Mouse (Mus musculus): ENCODE data around the gene Gprc5c. TPM values are rescaled to one million over a fixed set of nuclear protein-coding genes. Genes with fewer than 3 reads are reported as not detected.

Gene Gprc5c
- polyA plus RNA-seq, 1 experiment from 2014 or later: 5.4 TPM

DNA sequence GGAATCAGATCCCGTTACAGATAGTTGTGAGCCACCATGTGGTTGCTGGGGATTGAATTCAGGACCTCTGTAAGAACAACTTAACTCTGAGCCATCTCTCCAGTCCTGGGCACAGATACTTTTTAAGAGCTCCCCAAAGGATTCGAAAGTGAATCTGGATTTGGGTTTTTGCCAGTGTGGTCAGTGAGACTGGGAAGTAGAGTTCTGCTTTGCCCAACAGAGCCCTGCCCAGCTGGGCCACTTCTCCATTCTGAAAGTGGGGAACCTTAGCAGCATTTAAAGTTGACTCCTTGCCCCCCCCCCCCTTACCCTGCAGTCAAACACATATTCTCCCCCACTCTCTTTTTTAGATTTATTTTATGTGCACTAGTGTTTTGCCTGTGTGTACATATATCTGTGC, 28.7 kb downstream of the Gprc5c start:
- Histone ChIP-seq H3K9me3 (replicated peaks; ENCODE audit: control insufficient read depth, low read length, poor library complexity, severe bottlenecking) (no peaks in the 10 kb centered on the region), H3K9ac (ENCODE audit: low read depth, low read length) (no peak overlapping the region), H3K36me3 (ENCODE audit: control insufficient read depth, insufficient read depth, low read length) (no peaks in the 10 kb centered on the region), H3K4me1 (ENCODE audit: control insufficient read depth, insufficient read depth, low read length) (no peaks in the 10 kb centered on the region), H3K4me2 (ENCODE audit: low read length) (no peak overlapping the region), H3K27me3 (ENCODE audit: control insufficient read depth, insufficient read depth, low read depth, low read length) (no peaks in the 10 kb centered on the region), H3K4me3 (ENCODE audit: low read depth, low read length) (no peak overlapping the region), H3K27ac (ENCODE audit: low read length) (no peak overlapping the region)
- ATAC-seq: no peak
- WGBS: 83% methylated on average over 2 of the region's 2 CpGs

DNA sequence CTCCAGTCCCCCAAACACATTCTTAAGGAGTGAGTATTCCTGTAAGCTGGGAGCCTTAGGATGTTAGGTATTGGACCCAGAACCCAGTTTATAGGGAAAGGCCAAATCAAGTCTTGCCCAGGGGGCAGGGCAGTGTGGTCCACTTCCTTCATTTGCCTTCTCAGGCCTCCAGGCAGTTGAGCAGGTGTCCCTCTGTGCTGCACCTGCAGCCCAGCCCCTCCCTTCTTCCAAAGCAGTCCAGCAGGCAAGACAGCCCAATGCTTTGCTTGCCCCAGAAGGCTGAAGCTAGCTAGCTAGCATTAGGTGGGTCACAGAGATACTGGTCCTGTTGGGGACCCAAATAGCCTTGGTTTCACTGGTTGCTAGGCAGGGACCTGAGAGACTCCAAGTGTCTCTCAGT, 29.2 kb downstream of the Gprc5c start:
- no peaks in the 10 kb centered on the region for H3K27me3 ChIP-seq (ENCODE audit: control insufficient read depth, insufficient read depth, low read depth, low read length)
- no peaks in the 10 kb centered on the region for H3K4me1 ChIP-seq (ENCODE audit: control insufficient read depth, insufficient read depth, low read length)
- no peak overlapping the region for H3K9ac ChIP-seq (ENCODE audit: low read depth, low read length)
- no peaks in the 10 kb centered on the region for H3K9me3 ChIP-seq (replicated peaks; ENCODE audit: control insufficient read depth, low read length, poor library complexity, severe bottlenecking)
- H3K4me3 ChIP-seq (ENCODE audit: low read depth, low read length): no peak overlapping the region
- H3K27ac ChIP-seq (ENCODE audit: low read length): no peak overlapping the region
- H3K4me2 ChIP-seq (ENCODE audit: low read length): no peak overlapping the region
- no peak for ATAC-seq
- H3K36me3 ChIP-seq (ENCODE audit: control insufficient read depth, insufficient read depth, low read length): no peaks in the 10 kb centered on the region

DNA sequence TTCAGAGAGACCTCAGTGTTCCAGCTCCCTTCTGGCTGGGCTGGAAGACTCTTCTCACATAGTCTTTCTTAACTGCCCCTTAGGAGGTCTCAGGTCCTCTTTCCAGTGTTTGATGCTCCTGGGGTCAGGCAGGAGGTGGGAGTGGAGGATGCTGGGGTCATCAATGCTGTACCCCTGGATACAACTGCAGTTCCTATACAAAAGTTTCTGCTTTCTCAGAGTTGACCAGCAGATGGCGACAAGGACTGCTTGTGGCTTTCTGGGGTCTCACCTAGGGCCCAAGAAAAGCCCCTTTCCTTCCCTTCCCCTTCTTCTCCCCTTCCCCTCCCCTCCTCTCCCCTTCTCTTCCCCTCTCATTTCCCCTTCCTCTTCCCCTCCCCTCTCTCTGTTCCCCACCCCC, 29.6 kb downstream of the Gprc5c start:
- ATAC-seq: no peak
- H3K36me3 ChIP-seq (ENCODE audit: control insufficient read depth, insufficient read depth, low read length): no peaks in the 10 kb centered on the region
- 0% methylated on average over 1 of the region's 1 CpGs for WGBS
- H3K27me3 ChIP-seq (ENCODE audit: control insufficient read depth, insufficient read depth, low read depth, low read length): no peaks in the 10 kb centered on the region
- no peaks in the 10 kb centered on the region for H3K4me1 ChIP-seq (ENCODE audit: control insufficient read depth, insufficient read depth, low read length)
- no peak overlapping the region for H3K27ac ChIP-seq (ENCODE audit: low read length)
- H3K9ac ChIP-seq (ENCODE audit: low read depth, low read length): no peak overlapping the region
- no peaks in the 10 kb centered on the region for H3K9me3 ChIP-seq (replicated peaks; ENCODE audit: control insufficient read depth, low read length, poor library complexity, severe bottlenecking)
- no peak overlapping the region for H3K4me3 ChIP-seq (ENCODE audit: low read depth, low read length)
- H3K4me2 ChIP-seq (ENCODE audit: low read length): no peak overlapping the region

DNA sequence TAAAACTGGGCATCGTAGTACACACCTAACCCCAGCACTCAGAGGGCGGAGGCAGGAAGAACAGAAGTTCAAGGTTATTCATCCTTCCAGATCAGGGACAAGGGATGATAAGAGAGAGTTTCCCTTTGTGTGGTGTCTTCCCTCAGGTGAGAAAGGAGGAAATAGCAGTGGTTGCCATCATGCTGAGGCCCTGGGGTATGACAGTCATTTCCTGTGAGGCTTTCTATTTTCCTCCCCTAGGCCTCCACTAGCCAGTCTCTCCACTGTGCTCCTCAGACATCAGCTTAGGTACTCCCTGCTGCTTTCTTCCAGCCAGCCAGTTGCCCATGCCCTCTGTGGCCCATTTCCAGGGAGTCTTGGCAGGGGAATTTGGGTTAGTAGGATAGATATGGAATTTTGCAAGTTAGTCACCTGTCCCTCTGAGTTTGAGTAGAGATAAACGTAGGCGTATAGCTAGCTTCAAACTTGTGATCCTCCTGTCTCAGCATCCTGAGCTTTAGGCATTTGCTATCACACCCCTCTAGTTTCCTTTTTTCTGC, 32.4 kb downstream of the Gprc5c start:
- H3K36me3 ChIP-seq (ENCODE audit: control insufficient read depth, insufficient read depth, low read length): no peaks in the 10 kb centered on the region
- no peak overlapping the region for H3K9ac ChIP-seq (ENCODE audit: low read depth, low read length)
- H3K27me3 ChIP-seq (ENCODE audit: control insufficient read depth, insufficient read depth, low read depth, low read length): no peaks in the 10 kb centered on the region
- H3K4me1 ChIP-seq (ENCODE audit: control insufficient read depth, insufficient read depth, low read length): no peaks in the 10 kb centered on the region
- WGBS: 96% methylated on average over 4 of the region's 4 CpGs
- no peak overlapping the region for H3K27ac ChIP-seq (ENCODE audit: low read length)
- no peak for ATAC-seq
- H3K9me3 ChIP-seq (replicated peaks; ENCODE audit: control insufficient read depth, low read length, poor library complexity, severe bottlenecking): no peaks in the 10 kb centered on the region
- H3K4me3 ChIP-seq (ENCODE audit: low read depth, low read length): no peak overlapping the region
- no peak overlapping the region for H3K4me2 ChIP-seq (ENCODE audit: low read length)

DNA sequence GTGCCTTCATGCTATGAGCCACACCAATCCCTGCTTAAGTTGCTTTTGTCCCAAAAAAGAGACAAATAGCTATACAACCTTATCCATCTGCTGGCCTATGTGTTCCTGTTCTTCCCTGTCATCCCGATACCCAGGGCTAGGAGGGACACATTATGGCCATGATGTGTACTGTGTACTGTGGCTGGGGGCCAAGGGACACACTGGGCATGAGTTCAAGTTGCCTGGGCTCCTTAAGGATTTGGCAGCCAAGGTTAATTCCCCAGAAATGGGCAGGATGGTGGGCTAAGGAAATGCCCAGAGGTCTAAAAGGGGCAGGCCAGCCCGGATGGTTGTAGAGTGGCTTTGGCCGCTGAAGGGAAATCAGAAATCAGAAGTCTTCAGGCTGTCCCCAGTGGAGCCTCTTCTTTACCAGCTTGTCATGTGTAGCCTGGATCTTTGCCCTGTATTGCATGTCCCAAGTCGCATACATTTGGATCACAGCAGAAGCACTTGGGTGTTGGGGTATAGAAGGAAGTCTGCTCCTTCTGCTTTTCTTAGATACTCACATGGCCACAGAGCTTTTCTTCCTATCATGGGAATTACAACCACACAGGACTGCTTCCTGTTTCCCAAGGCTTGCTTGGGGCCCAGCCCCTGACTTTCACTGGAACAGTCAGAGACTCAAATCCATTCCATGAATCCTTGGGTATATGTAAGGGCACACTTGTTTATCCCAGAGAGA, 33.6 kb downstream of the Gprc5c start:
- Histone ChIP-seq H3K4me3 (ENCODE audit: low read depth, low read length) (no peak overlapping the region), H3K27ac (ENCODE audit: low read length) (no peak overlapping the region), H3K36me3 (ENCODE audit: control insufficient read depth, insufficient read depth, low read length) (no peaks in the 10 kb centered on the region), H3K27me3 (ENCODE audit: control insufficient read depth, insufficient read depth, low read depth, low read length) (no peaks in the 10 kb centered on the region), H3K9me3 (replicated peaks; ENCODE audit: control insufficient read depth, low read length, poor library complexity, severe bottlenecking) (no peaks in the 10 kb centered on the region), H3K9ac (ENCODE audit: low read depth, low read length) (no peak overlapping the region), H3K4me2 (ENCODE audit: low read length) (no peak overlapping the region), H3K4me1 (ENCODE audit: control insufficient read depth, insufficient read depth, low read length) (no peaks in the 10 kb centered on the region)
- WGBS: 83% methylated on average over 4 of the region's 4 CpGs
- no peak for ATAC-seq

DNA sequence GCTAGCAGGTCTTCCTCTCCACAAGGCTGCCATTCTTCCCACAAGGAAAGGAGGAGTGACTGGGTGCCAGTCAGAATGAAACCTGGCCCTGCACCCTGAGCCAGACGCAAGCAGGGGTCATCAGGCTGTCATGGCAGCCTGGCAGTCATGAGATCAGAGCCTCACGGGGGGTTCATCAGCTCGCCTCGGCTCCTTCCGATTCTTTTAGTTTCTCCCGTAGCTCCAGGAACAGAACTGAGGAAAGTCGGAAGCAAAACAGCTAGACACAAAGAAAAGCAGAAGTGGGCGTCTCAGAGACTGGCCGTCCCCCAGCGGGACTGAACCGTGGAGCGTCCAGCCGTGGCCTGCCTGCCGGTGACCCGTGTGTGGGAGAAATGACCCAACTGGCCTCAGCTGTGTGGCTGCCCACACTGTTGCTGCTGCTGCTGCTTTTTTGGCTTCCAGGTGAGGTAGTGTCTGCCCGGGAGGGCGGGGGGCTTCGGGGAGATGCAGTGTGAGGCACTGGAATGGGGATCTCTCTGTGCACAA, 39.1 kb downstream of the Gprc5c start, which contains the start of gene Cd300a:
Gene Cd300a (plus strand): TSS at position 51 of the 528 bp plus-strand sequence.
- Histone ChIP-seq H3K9me3 (replicated peaks; ENCODE audit: control insufficient read depth, low read length, poor library complexity, severe bottlenecking) (no peaks in the 10 kb centered on the region), H3K4me3 (ENCODE audit: low read depth, low read length) (no peak within 1 kb of the TSS), H3K4me2 (ENCODE audit: low read length) (peak within 1 kb of the TSS; percentile 25; the same call in 1 of the 2 replicates), H3K9ac (ENCODE audit: low read depth, low read length) (no peak within 1 kb of the TSS), H3K27ac (ENCODE audit: low read length) (no peak within 1 kb of the TSS), H3K4me1 (ENCODE audit: control insufficient read depth, insufficient read depth, low read length) (no peaks in the 10 kb centered on the region), H3K27me3 (ENCODE audit: control insufficient read depth, insufficient read depth, low read depth, low read length) (no peaks in the 10 kb centered on the region), H3K36me3 (ENCODE audit: control insufficient read depth, insufficient read depth, low read length) (no peaks in the 10 kb centered on the region)
- WGBS: 37% methylated on average over 18 of the region's 18 CpGs
- ATAC-seq: no peak

DNA sequence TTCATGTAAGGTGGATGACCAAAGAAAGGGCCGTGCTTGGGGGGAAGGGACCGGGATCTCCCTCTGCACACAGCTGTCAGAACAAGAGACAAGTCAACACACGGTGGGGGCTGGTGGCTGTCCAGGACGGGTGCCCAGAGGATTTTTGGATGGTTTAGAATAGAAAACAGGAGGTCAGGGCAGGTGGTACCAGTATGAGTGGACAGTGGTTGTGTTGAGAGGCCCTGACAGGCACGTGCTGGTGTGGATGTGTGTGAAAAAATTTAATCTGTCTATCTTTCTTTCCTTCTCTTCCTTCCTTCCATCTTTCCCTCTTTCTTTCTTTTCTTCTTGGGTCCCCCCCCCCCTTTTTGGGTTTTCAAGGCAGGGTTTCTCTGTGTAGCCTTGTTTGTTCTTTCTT, 39.6 kb downstream of the Gprc5c start:
- no peak for ATAC-seq
- Histone ChIP-seq H3K27me3 (ENCODE audit: control insufficient read depth, insufficient read depth, low read depth, low read length) (no peaks in the 10 kb centered on the region), H3K9ac (ENCODE audit: low read depth, low read length) (no peak overlapping the region), H3K4me1 (ENCODE audit: control insufficient read depth, insufficient read depth, low read length) (no peaks in the 10 kb centered on the region), H3K27ac (ENCODE audit: low read length) (no peak overlapping the region), H3K36me3 (ENCODE audit: control insufficient read depth, insufficient read depth, low read length) (no peaks in the 10 kb centered on the region), H3K4me3 (ENCODE audit: low read depth, low read length) (no peak overlapping the region), H3K4me2 (ENCODE audit: low read length) (no peak overlapping the region), H3K9me3 (replicated peaks; ENCODE audit: control insufficient read depth, low read length, poor library complexity, severe bottlenecking) (no peaks in the 10 kb centered on the region)
- 52% methylated on average over 5 of the region's 5 CpGs for WGBS

DNA sequence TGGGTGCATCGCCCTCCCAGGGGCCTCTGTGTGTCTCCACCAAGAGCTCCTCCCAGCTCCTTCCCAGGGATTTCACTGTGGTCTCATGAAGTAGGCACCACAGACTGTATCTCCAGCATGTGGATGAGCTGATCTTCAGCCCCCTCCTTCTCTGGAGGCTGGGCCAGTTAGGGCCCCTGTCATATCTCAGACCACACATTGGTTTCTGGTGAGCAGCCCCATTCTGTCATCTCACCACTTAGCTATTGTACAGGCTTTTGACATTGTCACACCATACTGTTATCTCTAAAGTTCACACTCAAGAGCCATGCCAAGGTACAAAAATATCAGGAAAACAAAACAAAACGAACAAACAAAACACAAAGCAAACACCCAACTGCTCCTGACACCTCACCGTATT, 45.1 kb downstream of the Gprc5c start:
- no peak overlapping the region for H3K9ac ChIP-seq (ENCODE audit: low read depth, low read length)
- H3K27me3 ChIP-seq (ENCODE audit: control insufficient read depth, insufficient read depth, low read depth, low read length): no peaks in the 10 kb centered on the region
- H3K4me3 ChIP-seq (ENCODE audit: low read depth, low read length): no peak overlapping the region
- no peak for ATAC-seq
- H3K27ac ChIP-seq (ENCODE audit: low read length): no peak overlapping the region
- no peaks in the 10 kb centered on the region for H3K36me3 ChIP-seq (ENCODE audit: control insufficient read depth, insufficient read depth, low read length)
- H3K9me3 ChIP-seq (replicated peaks; ENCODE audit: control insufficient read depth, low read length, poor library complexity, severe bottlenecking): no peaks in the 10 kb centered on the region
- no peak overlapping the region for H3K4me2 ChIP-seq (ENCODE audit: low read length)
- 96% methylated on average over 3 of the region's 3 CpGs for WGBS
- H3K4me1 ChIP-seq (ENCODE audit: control insufficient read depth, insufficient read depth, low read length): no peaks in the 10 kb centered on the region

DNA sequence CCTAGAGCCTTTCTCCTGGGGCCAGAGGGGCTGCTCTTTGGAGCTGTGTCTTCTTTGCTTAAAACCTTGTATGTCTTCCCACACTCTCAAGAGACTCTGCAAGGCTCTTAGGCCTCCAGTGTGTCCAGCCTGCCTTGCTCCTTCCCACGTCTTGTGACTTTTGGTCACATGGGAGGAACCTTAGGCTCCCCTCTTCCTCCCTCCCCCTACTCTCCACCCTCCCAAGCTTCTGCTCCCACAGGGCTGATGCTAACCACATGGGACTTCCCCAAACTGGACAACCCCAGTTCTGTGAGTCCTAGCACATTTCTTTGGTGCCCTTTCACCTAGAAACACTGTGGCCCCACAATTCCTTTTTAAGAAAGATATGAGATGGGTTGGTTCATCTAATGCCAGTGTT, 47.1 kb downstream of the Gprc5c start:
- 39% methylated on average over 1 of the region's 1 CpGs for WGBS
- ATAC-seq: no peak
- no peaks in the 10 kb centered on the region for H3K27me3 ChIP-seq (ENCODE audit: control insufficient read depth, insufficient read depth, low read depth, low read length)
- no peaks in the 10 kb centered on the region for H3K4me1 ChIP-seq (ENCODE audit: control insufficient read depth, insufficient read depth, low read length)
- H3K4me3 ChIP-seq (ENCODE audit: low read depth, low read length): no peak overlapping the region
- H3K9me3 ChIP-seq (replicated peaks; ENCODE audit: control insufficient read depth, low read length, poor library complexity, severe bottlenecking): no peaks in the 10 kb centered on the region
- no peaks in the 10 kb centered on the region for H3K36me3 ChIP-seq (ENCODE audit: control insufficient read depth, insufficient read depth, low read length)
- H3K4me2 ChIP-seq (ENCODE audit: low read length): no peak overlapping the region
- H3K9ac ChIP-seq (ENCODE audit: low read depth, low read length): no peak overlapping the region
- no peak overlapping the region for H3K27ac ChIP-seq (ENCODE audit: low read length)
